Mouse (Mus musculus): ENCODE data around the gene Adipor2. TPM values are rescaled to one million over a fixed set of nuclear protein-coding genes. Genes with fewer than 3 reads are reported as not detected.

The Adipor2 gene
- polyA plus RNA-seq, 1 experiment: not detected

DNA sequence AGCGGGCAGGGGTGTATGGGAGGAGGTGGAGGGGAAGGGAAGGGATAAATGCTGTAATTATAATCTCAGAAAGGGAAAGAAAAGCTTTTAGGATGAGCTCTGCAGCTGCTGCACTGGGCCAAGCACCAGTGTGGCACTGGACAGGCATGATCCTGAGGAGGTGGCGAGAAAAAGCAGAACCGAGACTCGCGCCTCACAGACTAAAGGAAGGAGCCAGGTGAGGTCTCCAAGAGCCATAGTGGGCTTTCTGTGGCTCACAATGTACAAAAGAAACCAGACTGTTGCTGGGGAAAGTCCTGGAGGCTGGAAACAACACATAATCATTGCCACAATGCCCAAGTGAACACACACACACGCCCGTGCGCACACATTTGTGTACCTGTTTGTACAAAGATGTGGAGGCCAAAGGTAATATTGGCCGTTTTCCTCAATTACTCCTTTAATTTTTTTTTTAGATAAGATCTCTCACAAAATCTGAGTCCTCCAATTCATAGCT, 66.8 kb downstream of the Adipor2 start:
- H3K4me1 ChIP-seq (ENCODE audit: control insufficient read depth, insufficient read depth, low read length): peaks cover 27% of the 10 kb centered on the region
- WGBS: 54% methylated on average over 9 of the region's 9 CpGs
- no peak overlapping the region for H3K4me3 ChIP-seq (ENCODE audit: insufficient read depth, low read depth, low read length)
- TF ChIP-seq POLR2A (IDR thresholded peaks at IDR 0.05; ENCODE audit: insufficient read depth, low read depth, low read length) (no peak), CTCF (IDR thresholded peaks at IDR 0.05; ENCODE audit: insufficient read depth, low read depth, low read length) (no peak)
- H3K27ac ChIP-seq (ENCODE audit: insufficient read depth, low read depth, low read length): peak overlapping the region; percentile 21; the same call in 1 of the 2 replicates

DNA sequence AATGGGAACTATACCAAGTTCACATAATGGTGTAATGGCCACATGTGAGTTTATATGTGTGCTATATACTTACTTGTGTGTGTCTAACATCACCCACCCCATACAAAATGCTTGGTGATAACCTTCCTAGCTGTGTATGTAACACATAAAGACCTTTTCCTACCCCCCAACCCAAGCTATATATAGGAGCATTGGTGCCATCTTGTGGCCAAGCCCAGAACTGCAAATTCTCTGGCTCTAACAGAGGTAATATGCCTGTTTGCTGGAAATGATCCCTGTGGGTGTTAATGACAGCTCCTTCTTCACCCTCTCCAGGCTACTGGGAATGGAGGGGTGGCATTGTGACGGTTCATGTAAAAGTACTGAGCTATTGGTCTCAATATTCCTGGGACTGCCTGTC, 69.3 kb downstream of the Adipor2 start:
- Histone ChIP-seq H3K4me1 (ENCODE audit: control insufficient read depth, insufficient read depth, low read length) (peaks cover 27% of the 10 kb centered on the region), H3K4me3 (ENCODE audit: insufficient read depth, low read depth, low read length) (no peak overlapping the region), H3K27ac (ENCODE audit: insufficient read depth, low read depth, low read length) (no peak overlapping the region)
- 0% methylated on average over 1 of the region's 1 CpGs for WGBS
- no peak for TF ChIP-seq POLR2A (IDR thresholded peaks at IDR 0.05; ENCODE audit: insufficient read depth, low read depth, low read length)
- no peak for TF ChIP-seq CTCF (IDR thresholded peaks at IDR 0.05; ENCODE audit: insufficient read depth, low read depth, low read length)

DNA sequence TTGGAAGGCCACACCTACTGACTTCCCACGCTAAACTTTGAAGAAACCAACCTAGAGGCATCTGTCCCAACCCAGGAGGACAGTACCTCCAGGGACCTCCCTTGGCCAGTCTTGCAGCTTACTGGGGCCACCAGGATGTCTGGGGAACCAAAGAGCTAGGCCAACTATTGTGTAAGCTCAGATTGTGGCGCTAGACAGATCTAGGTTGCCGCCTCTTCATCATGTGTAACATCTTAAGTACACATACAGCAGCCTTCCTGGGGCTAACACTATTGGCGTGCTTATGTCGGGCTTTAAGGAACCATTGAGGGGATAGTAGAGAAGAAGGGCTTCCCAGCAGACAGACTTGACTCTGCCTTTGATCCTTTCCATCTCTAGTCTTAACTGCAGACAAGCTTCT, 69.7 kb downstream of the Adipor2 start:
- peaks cover 27% of the 10 kb centered on the region for H3K4me1 ChIP-seq (ENCODE audit: control insufficient read depth, insufficient read depth, low read length)
- H3K4me3 ChIP-seq (ENCODE audit: insufficient read depth, low read depth, low read length): no peak overlapping the region
- no peak overlapping the region for H3K27ac ChIP-seq (ENCODE audit: insufficient read depth, low read depth, low read length)
- WGBS: 61% methylated on average over 5 of the region's 5 CpGs
- TF ChIP-seq CTCF (IDR thresholded peaks at IDR 0.05; ENCODE audit: insufficient read depth, low read depth, low read length) (no peak), POLR2A (IDR thresholded peaks at IDR 0.05; ENCODE audit: insufficient read depth, low read depth, low read length) (no peak)

DNA sequence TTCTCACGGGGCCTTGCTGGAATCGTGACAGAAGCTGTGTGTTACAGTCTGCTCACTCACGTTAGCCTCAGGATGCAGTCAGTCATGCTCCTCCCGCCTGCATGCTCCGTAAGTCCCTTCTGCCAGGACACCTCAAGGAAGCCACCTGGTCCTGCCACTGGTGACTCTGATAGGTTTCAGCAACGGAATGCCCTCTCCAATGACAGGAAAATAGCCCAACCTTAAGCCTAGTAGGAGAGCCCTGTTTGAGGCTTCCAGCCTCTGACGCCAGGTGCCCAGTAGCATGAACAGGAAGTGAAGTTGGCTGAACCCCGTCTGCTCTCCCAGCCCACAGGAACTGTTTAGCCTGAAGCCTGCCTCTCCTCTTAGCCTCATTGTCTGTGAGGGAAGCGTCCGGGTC, 71.2 kb downstream of the Adipor2 start:
- TF ChIP-seq POLR2A (IDR thresholded peaks at IDR 0.05; ENCODE audit: insufficient read depth, low read depth, low read length) (no peak), CTCF (IDR thresholded peaks at IDR 0.05; ENCODE audit: insufficient read depth, low read depth, low read length) (no peak)
- Histone ChIP-seq H3K4me1 (ENCODE audit: control insufficient read depth, insufficient read depth, low read length) (peaks cover 27% of the 10 kb centered on the region), H3K27ac (ENCODE audit: insufficient read depth, low read depth, low read length) (no peak overlapping the region), H3K4me3 (ENCODE audit: insufficient read depth, low read depth, low read length) (no peak overlapping the region)
- WGBS: 75% methylated on average over 10 of the region's 10 CpGs

DNA sequence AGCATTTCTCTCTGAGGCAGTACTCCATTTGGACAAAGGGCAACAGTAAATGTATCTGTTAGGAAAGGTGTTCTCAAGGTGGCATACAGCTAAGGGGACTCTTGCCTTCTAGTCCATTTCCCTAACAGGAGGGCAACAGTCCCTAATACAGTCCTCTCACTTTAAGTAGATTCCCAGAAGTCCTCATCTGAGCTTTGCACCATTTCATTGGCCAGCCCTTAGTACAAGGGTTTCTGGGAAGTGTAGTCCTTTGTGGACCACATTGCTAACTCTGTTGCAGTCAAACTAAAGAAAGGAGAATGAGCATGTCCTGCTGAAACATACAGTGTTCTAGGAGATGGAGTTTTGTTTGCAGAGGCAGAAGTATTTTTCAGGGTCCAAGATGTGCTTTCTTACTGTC, 76.1 kb downstream of the Adipor2 start:
- peaks cover 23% of the 10 kb centered on the region for H3K4me1 ChIP-seq (ENCODE audit: control insufficient read depth, insufficient read depth, low read length)
- no peak for TF ChIP-seq CTCF (IDR thresholded peaks at IDR 0.05; ENCODE audit: insufficient read depth, low read depth, low read length)
- TF ChIP-seq POLR2A (IDR thresholded peaks at IDR 0.05; ENCODE audit: insufficient read depth, low read depth, low read length): no peak
- no peak overlapping the region for H3K27ac ChIP-seq (ENCODE audit: insufficient read depth, low read depth, low read length)
- H3K4me3 ChIP-seq (ENCODE audit: insufficient read depth, low read depth, low read length): no peak overlapping the region

DNA sequence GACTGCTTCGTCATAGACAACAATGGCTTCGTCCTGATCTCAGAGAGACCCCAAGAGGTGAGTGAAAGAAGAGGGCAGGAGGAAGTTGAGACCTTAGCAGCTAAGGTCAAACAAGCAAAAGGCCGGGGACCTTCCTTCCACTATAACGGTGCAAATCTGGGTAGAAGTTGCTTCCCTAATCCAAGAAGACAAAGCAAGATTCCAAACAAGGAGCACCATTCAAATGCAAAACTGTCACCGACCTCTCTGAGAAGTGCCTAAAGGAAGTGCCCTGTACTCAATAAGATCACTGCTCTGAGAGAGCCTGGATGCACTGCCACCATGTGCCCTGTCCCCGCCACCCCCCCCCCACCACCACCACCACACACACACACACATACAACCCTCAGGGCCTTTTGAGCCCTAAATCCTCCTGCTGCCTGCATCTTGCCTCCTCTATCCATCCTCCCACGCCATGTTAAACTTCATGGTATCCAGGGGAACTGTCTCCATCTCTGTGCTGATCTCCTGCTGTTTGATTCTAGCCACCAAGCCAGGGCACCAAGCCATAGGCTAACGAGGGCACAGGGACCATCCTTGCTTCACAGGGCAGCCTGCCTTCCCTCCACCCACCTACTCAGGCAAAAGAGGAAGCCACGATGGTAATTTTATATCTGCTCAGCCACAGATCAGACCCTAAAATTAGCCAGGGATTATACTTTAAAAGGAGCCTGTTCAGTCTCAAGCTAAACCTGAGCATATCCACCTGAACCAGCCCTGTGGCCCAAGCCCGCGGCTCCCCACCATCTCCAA, 79.2 kb downstream of the Adipor2 start:
- WGBS: 51% methylated on average over 11 of the region's 11 CpGs
- peak overlapping the region; percentile 11 for H3K27ac ChIP-seq (ENCODE audit: insufficient read depth, low read depth, low read length)
- TF ChIP-seq CTCF (IDR thresholded peaks at IDR 0.05; ENCODE audit: insufficient read depth, low read depth, low read length): no peak
- no peak for TF ChIP-seq POLR2A (IDR thresholded peaks at IDR 0.05; ENCODE audit: insufficient read depth, low read depth, low read length)
- H3K4me3 ChIP-seq (ENCODE audit: insufficient read depth, low read depth, low read length): no peak overlapping the region
- peaks cover 38% of the 10 kb centered on the region for H3K4me1 ChIP-seq (ENCODE audit: control insufficient read depth, insufficient read depth, low read length)

DNA sequence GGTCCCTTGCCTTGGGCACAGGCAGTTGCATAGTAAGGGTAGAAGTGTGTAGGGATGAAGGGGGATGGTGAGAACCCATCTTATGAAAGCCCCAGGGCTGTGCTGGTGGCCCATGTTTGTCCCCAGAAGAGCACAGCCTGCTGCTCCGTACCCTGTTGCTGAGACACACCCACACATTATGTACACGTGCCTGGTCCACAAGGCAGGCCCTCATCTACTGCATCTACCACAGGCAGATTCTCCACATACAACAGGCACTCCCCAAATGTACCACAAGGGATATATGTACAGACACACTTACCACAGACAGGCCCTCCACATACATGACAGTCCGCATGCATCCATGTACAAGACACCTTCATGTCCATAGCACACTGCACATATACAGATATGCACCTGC, 80.2 kb downstream of the Adipor2 start:
- Histone ChIP-seq H3K4me1 (ENCODE audit: control insufficient read depth, insufficient read depth, low read length) (peaks cover 47% of the 10 kb centered on the region), H3K4me3 (ENCODE audit: insufficient read depth, low read depth, low read length) (no peak overlapping the region), H3K27ac (ENCODE audit: insufficient read depth, low read depth, low read length) (no peak overlapping the region)
- 60% methylated on average over 3 of the region's 3 CpGs for WGBS
- TF ChIP-seq CTCF (IDR thresholded peaks at IDR 0.05; ENCODE audit: insufficient read depth, low read depth, low read length): no peak
- no peak for TF ChIP-seq POLR2A (IDR thresholded peaks at IDR 0.05; ENCODE audit: insufficient read depth, low read depth, low read length)

DNA sequence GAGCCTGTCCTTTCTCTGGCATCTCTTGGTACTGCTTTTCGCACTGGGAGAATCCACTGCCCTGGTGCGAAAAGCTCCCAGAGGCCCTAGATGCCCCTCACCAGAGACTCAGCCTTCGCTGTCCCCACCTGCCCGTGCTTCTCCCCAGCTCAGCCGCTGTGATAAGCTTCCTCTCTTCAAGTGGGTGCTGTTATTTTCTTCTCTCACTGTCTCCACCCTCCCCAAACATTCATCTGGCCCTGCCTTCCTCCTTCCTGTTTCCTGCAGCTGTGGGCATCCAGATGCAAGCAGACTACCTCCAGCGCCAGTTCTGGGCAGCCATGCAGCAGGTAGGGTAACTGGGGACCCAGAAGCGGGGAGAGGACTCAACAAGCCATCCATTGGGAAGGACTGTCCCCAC, 81.4 kb downstream of the Adipor2 start:
- TF ChIP-seq CTCF (IDR thresholded peaks at IDR 0.05; ENCODE audit: insufficient read depth, low read depth, low read length): no peak
- TF ChIP-seq POLR2A (IDR thresholded peaks at IDR 0.05; ENCODE audit: insufficient read depth, low read depth, low read length): no peak
- WGBS: 72% methylated on average over 7 of the region's 7 CpGs
- Histone ChIP-seq H3K4me1 (ENCODE audit: control insufficient read depth, insufficient read depth, low read length) (peaks cover 56% of the 10 kb centered on the region), H3K27ac (ENCODE audit: insufficient read depth, low read depth, low read length) (peak overlapping the region; percentile 60; the same call in 1 of the 2 replicates), H3K4me3 (ENCODE audit: insufficient read depth, low read depth, low read length) (0 out of 2 replicates have a peak overlapping the region, but pooled peaks have one; percentile 2)

DNA sequence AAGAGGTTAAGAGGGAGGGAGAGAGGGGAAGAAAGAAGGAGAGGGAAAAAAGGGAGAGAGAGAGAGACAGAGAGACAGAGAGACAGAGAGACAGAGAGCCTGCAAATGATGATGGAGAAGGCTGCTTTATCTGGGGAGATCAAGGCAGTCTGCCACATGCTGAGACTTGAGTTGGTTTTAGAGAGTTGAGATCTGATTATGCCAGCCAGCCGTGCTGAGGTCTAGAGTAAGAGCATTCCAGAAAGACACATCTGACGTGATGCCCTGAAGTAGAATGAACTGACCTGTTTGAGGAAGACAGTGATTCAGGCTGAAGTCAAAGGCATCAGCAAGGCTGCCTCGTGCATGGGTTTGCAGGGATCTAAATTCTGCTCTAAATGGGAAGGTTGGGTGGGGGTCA, 83.7 kb downstream of the Adipor2 start:
- Histone ChIP-seq H3K4me3 (ENCODE audit: insufficient read depth, low read depth, low read length) (no peak overlapping the region), H3K4me1 (ENCODE audit: control insufficient read depth, insufficient read depth, low read length) (peaks cover 54% of the 10 kb centered on the region), H3K27ac (ENCODE audit: insufficient read depth, low read depth, low read length) (no peak overlapping the region)
- no peak for TF ChIP-seq CTCF (IDR thresholded peaks at IDR 0.05; ENCODE audit: insufficient read depth, low read depth, low read length)
- TF ChIP-seq POLR2A (IDR thresholded peaks at IDR 0.05; ENCODE audit: insufficient read depth, low read depth, low read length): no peak
- WGBS: 75% methylated on average over 3 of the region's 3 CpGs
